Mouse (Mus musculus) testis, adult 2 months (tissue): ENCODE measurements at regions not wholly inside any gene's neighbourhood (a gene's known extent, or its start where the extent isn't known, plus 50 kb on each side); places are given as distances from the start of the nearest gene placed in this dataset.
"Not testable (repeated sequence)": the region's sequence is repeated elsewhere in the genome, so short reads cannot be mapped to it uniquely, and the experiment has no call there.

ENCODE experiments used
- H3K27ac ChIP-seq: fragments of 200-500 bp; 2 replicates; pipeline ENCODE4 v1.5.1; 2012; ENCODE audit warnings: low read depth, low read length; ENCODE audit not compliant: control insufficient read depth, insufficient read depth
- H3K27me3 ChIP-seq: fragments of 200-500 bp; 2 replicates; pipeline ENCODE4 v1.6.1; 2012; ENCODE audit warnings: mild to moderate bottlenecking, low read length, moderate library complexity; ENCODE audit not compliant: control insufficient read depth, insufficient read depth
- H3K36me3 ChIP-seq: fragments of 200-500 bp; 2 replicates; pipeline ENCODE4 v1.6.1; 2012; ENCODE audit warnings: mild to moderate bottlenecking, low read length; ENCODE audit not compliant: control insufficient read depth, insufficient read depth
- H3K4me1 ChIP-seq: fragments of 200-500 bp; 2 replicates; pipeline ENCODE4 v1.6.1; 2012; ENCODE audit warnings: low read length; ENCODE audit not compliant: control insufficient read depth, insufficient read depth
- H3K4me3 ChIP-seq: fragments of 200-500 bp; 2 replicates; pipeline ENCODE4 v1.5.1; 2012; ENCODE audit warnings: low read depth, mild to moderate bottlenecking, low read length, moderate library complexity, mixed read lengths; ENCODE audit not compliant: control insufficient read depth
- CTCF ChIP-seq: fragments of 200-500 bp; IDR thresholded peaks from 2 replicates; pipeline ENCODE4 v1.5.1; 2012; ENCODE audit warnings: low read depth, mild to moderate bottlenecking, inconsistent platforms, low read length, moderate library complexity; ENCODE audit not compliant: control insufficient read depth, insufficient read depth, insufficient replicate concordance
- POLR2A ChIP-seq: fragments of 200-500 bp; IDR thresholded peaks from 2 replicates; pipeline ENCODE4 v1.6.1; 2012; ENCODE audit warnings: low read depth, mild to moderate bottlenecking, inconsistent platforms, low read length, moderate library complexity; ENCODE audit not compliant: control insufficient read depth

- Histone ChIP-seq H3K4me3 (no peak overlapping the region), H3K4me1 (no peaks in the 10 kb centered on the region), H3K36me3 (no peaks in the 10 kb centered on the region), H3K27ac (no peak overlapping the region), H3K27me3 (no peaks in the 10 kb centered on the region)
- TF ChIP-seq CTCF = no peak
- no peak for TF ChIP-seq POLR2A
These were observed 58.7 kb upstream of the Olig3 start for GRCm38 (mm10) chr10:19297669-19298068.

GRCm38 (mm10) chr10:19295388-19296013 is 60.8 kb upstream of the Olig3 start:
- Histone ChIP-seq H3K4me3 (no peak overlapping the region), H3K27me3 (no peaks in the 10 kb centered on the region)
- TF ChIP-seq POLR2A (no peak), CTCF (no peak)

GRCm38 (mm10) chr10:19291474-19291873 is 64.9 kb upstream of the Olig3 start:
- Histone ChIP-seq H3K27ac (no peak overlapping the region), H3K4me1 (no peaks in the 10 kb centered on the region), H3K36me3 (no peaks in the 10 kb centered on the region), H3K27me3 (no peaks in the 10 kb centered on the region), H3K4me3 (no peak overlapping the region)
- TF ChIP-seq POLR2A (no peak), CTCF (no peak)

More at GRCm38 (mm10) chr10:19295388-19296013, 60.8 kb upstream of the Olig3 start:
- Histone ChIP-seq H3K36me3 (no peaks in the 10 kb centered on the region), H3K27ac (no peak overlapping the region), H3K4me1 (no peaks in the 10 kb centered on the region)

GRCm38 (mm10) chr10:19291039-19291438 is 65.3 kb upstream of the Olig3 start:
- not testable (repeated sequence) for H3K27me3 ChIP-seq, H3K36me3 ChIP-seq, H3K27ac ChIP-seq, H3K4me1 ChIP-seq, H3K4me3 ChIP-seq

- no peak overlapping the region for H3K27ac ChIP-seq
- TF ChIP-seq CTCF (no peak), POLR2A (no peak)
- H3K36me3 ChIP-seq = no peaks in the 10 kb centered on the region
- no peaks in the 10 kb centered on the region for H3K4me1 ChIP-seq
- H3K4me3 ChIP-seq = no peak overlapping the region
- H3K27me3 ChIP-seq = no peaks in the 10 kb centered on the region
These were observed 74.2 kb upstream of the Olig3 start for GRCm38 (mm10) chr10:19282166-19282565.

- no peaks in the 10 kb centered on the region for H3K27me3 ChIP-seq
- H3K4me1 ChIP-seq = no peaks in the 10 kb centered on the region
These were observed 75.3 kb upstream of the Olig3 start for GRCm38 (mm10) chr10:19281021-19281420.

GRCm38 (mm10) chr10:19278189-19278842 is 78.0 kb upstream of the Olig3 start:
- TF ChIP-seq CTCF = no peak
- TF ChIP-seq POLR2A = no peak

More at GRCm38 (mm10) chr10:19281021-19281420, 75.3 kb upstream of the Olig3 start:
- H3K4me3 ChIP-seq = no peak overlapping the region
- no peak overlapping the region for H3K27ac ChIP-seq
- no peaks in the 10 kb centered on the region for H3K36me3 ChIP-seq
- TF ChIP-seq POLR2A = no peak
- TF ChIP-seq CTCF = no peak

More at GRCm38 (mm10) chr10:19278189-19278842, 78.0 kb upstream of the Olig3 start:
- no peak overlapping the region for H3K4me3 ChIP-seq
- no peaks in the 10 kb centered on the region for H3K36me3 ChIP-seq
- no peak overlapping the region for H3K27ac ChIP-seq
- H3K27me3 ChIP-seq = no peaks in the 10 kb centered on the region
- H3K4me1 ChIP-seq = no peaks in the 10 kb centered on the region
